ENCODE assay signal across 20 mouse cellular contexts in the genomic region with DNA sequence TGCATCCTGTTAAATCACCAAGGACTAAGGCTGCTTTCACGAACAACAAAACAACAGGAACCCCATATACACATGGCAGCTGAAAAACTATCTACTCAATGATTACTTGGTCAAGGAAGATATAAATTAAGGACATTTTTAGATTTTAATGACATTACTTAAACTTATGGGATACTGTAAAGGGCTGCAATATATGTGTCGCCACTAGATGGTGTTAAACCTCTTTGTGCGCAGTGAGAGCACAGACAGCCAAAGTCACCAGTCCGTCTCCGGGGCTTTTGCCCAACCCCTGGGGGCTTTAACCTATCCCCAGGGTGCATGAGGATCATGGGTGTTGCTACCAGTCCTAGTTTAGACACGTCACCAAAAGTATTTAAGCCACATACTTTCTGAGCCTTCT. TPM values are rescaled to one million over a fixed set of nuclear protein-coding genes. Genes with fewer than 3 reads are reported as not detected.
A peak's percentile ranks its signal among the peaks of the same experiment; 100 is the strongest.
DNase-seq lines count a peak whose midpoint lies in the region; ATAC-seq and TF ChIP-seq lines count a peak whose summit lies in the region.
"Not testable (repeated sequence)": the region's sequence is repeated elsewhere in the genome, so short reads cannot be mapped to it uniquely, and the experiment has no call there.
"Had no signal": no experiment of that assay in that cellular context is flagged by ENCODE, and none has a peak within 500 bp of the region (broad histone marks: within the 10 kb centered on the region; RNA-seq: fewer than 3 reads in every experiment).

No protein-coding gene starts in this region.

- not testable (repeated sequence) for TF ChIP-seq POLR2A in kidney, adult 2 months (IDR thresholded peaks at IDR 0.05; ENCODE audit: low read depth, low read length)

- TF ChIP-seq EP300 in liver, postnatal 0 days (IDR thresholded peaks at IDR 0.05; ENCODE audit: low read depth): not testable (repeated sequence)

- H3K4me1 ChIP-seq in forebrain, postnatal 0 days (ENCODE audit: insufficient read depth); kidney, adult 2 months (ENCODE audit: control insufficient read depth, insufficient read depth, low read length); liver, postnatal 0 days (ENCODE audit: insufficient read depth): not testable (repeated sequence)

- WGBS in forebrain, postnatal 0 days: 15% methylated on average over 6 of the region's 6 CpGs
- WGBS in kidney, adult 2 months: 6% methylated on average over 6 of the region's 6 CpGs
- 15% methylated on average over 6 of the region's 6 CpGs for WGBS in liver, postnatal 0 days (ENCODE audit: insufficient replicate concordance)

- TF ChIP-seq CTCF in forebrain, postnatal 0 days (IDR thresholded peaks at IDR 0.05; ENCODE audit: low read depth): peak; percentile 50
- not testable (repeated sequence) for TF ChIP-seq CTCF in kidney, adult 2 months (conservative IDR thresholded peaks at IDR 0.05; ENCODE audit: insufficient read depth, insufficient read length, low read depth, low read length)
- peak; percentile 43 for TF ChIP-seq CTCF in liver, postnatal 0 days (IDR thresholded peaks at IDR 0.05; ENCODE audit: low read depth)

- H3K4me2 ChIP-seq in forebrain, postnatal 0 days (ENCODE audit: low read depth); liver, postnatal 0 days (ENCODE audit: low read depth, low read length): not testable (repeated sequence)

- not testable (repeated sequence) for H3K27me3 ChIP-seq in forebrain, postnatal 0 days (ENCODE audit: insufficient read depth, low read length); kidney, adult 2 months (replicated peaks; ENCODE audit: control insufficient read depth, insufficient read depth, low read length); liver, postnatal 0 days (ENCODE audit: insufficient read depth, low read length)

- not testable (repeated sequence) for H3K9ac ChIP-seq in forebrain, postnatal 0 days; liver, postnatal 0 days (replicated peaks)

- DNase-seq in 3T3-L1 (ENCODE audit: low read depth, low spot score) (peak; percentile 50), ZHBTc4 (ENCODE audit: low read depth, low spot score) (peak; percentile 58)
- DNase-seq in cerebellum, postnatal 10 days: peak; percentile 2 to 3
- DNase-seq in forebrain, postnatal 0 days: peak; percentile 18
- DNase-seq in kidney, adult 2 months: peak; percentile 11
- peak; percentile 6 to 14 for DNase-seq in layer of hippocampus, postnatal 10 days (ENCODE audit: low spot score in 2 of 2)
- DNase-seq in liver, postnatal 0 days: not testable (repeated sequence)
- DNase-seq in right cerebral cortex, adult 18-20 months: peak; percentile 2

- not testable (repeated sequence) for ATAC-seq in forebrain, postnatal 0 days; liver, postnatal 0 days

- not testable (repeated sequence) for H3K36me3 ChIP-seq in forebrain, postnatal 0 days (ENCODE audit: insufficient read depth); kidney, adult 2 months (ENCODE audit: control insufficient read depth, insufficient read depth, low read length); liver, postnatal 0 days (replicated peaks; ENCODE audit: insufficient read depth, low read length)

- not testable (repeated sequence) for H3K27ac ChIP-seq in forebrain, postnatal 0 days (ENCODE audit: low read depth, low read length); kidney, adult 2 months (ENCODE audit: insufficient read depth, low read depth, low read length); liver, postnatal 0 days (ENCODE audit: low read depth)

- not testable (repeated sequence) for H3K4me3 ChIP-seq in forebrain, postnatal 0 days (ENCODE audit: low read depth, low read length); kidney, adult 2 months (ENCODE audit: insufficient read depth, low read depth, low read length); liver, postnatal 0 days (ENCODE audit: low read depth, low read length)

- not testable (repeated sequence) for H3K9me3 ChIP-seq in forebrain, postnatal 0 days (ENCODE audit: low read length); liver, postnatal 0 days (ENCODE audit: low read length)

RNA-seq across cellular contexts. Expression of a gene that starts 58.0 kb away (rescaled TPM):
- not detected in 2 replicates for total RNA-seq in forebrain, postnatal 0 days (2014; rRNA removed)
- not detected in 2 replicates for polyA plus RNA-seq in forebrain, postnatal 0 days (2015; fragmentation: Nextera tagmentation; extraction: Ambion mirVana)
- not detected in 2 replicates for polyA plus RNA-seq in kidney, adult 2 months (2012; rRNA removed)
- not detected for total RNA-seq in layer of hippocampus, postnatal 10 days (2021)
- polyA plus RNA-seq in liver, postnatal 0 days (2015; fragmentation: Nextera tagmentation; extraction: Ambion mirVana): not detected in 2 replicates
- total RNA-seq: adrenal gland, postnatal 36 days; common myeloid progenitor, adult 5-6 weeks; gastrocnemius, adult 2 months; left cerebral cortex, postnatal 10 days had no signal
- polyA plus RNA-seq: forebrain, embryonic 15.5 days; heart, embryonic 15.5 days; hindbrain, embryonic 13.5 days; liver, embryonic 12.5 days; midbrain, embryonic 10.5 days; neural tube, embryonic 15.5 days; spleen, adult 2 months; stomach, embryonic 16.5 days had no signal
